Mouse (Mus musculus) kidney, embryonic 15.5 days (tissue): ENCODE data around the gene Snrpd3. TPM values are rescaled to one million over a fixed set of nuclear protein-coding genes. Genes with fewer than 3 reads are reported as not detected.
"Not testable (repeated sequence)": the region's sequence is repeated elsewhere in the genome, so short reads cannot be mapped to it uniquely, and the experiment has no call there.

Experiments used
- ATAC-seq: fragments of 200-750 bp; cut with Nextera tagmentation; replicated peaks from 2 replicates; pipeline ENCODE4 v1.8.0; 2017; ENCODE audit warnings: moderate TSS enrichment; ENCODE audit not compliant: low FRiP score
- H3K27ac ChIP-seq: fragments of 300-500 bp; sonication (generic); 2 replicates; pipeline ENCODE4 v1.5.1; 2015; ENCODE audit warnings: mild to moderate bottlenecking, inconsistent platforms
- H3K27me3 ChIP-seq: fragments of 300-500 bp; sonication (generic); 2 replicates; pipeline ENCODE4 v1.6.1; 2015; ENCODE audit warnings: inconsistent platforms
- H3K36me3 ChIP-seq: fragments of 300-500 bp; sonication (generic); 2 replicates; pipeline ENCODE4 v1.6.1; 2015; ENCODE audit warnings: inconsistent platforms
- H3K4me1 ChIP-seq: fragments of 300-500 bp; sonication (generic); 2 replicates; pipeline ENCODE4 v1.6.1; 2015; ENCODE audit warnings: inconsistent platforms
- H3K4me2 ChIP-seq: fragments of 300-500 bp; sonication (generic); 2 replicates; pipeline ENCODE4 v1.6.1; 2015; ENCODE audit warnings: moderate library complexity, mild to moderate bottlenecking, inconsistent platforms
- H3K4me3 ChIP-seq: fragments of 300-500 bp; sonication (generic); replicated peaks from 2 replicates; pipeline ENCODE4 v1.5.1; 2015; ENCODE audit warnings: mild to moderate bottlenecking, inconsistent platforms
- H3K9ac ChIP-seq: fragments of 300-500 bp; sonication (generic); 2 replicates; pipeline ENCODE4 v1.6.1; 2015; ENCODE audit warnings: mild to moderate bottlenecking, inconsistent platforms
- H3K9me3 ChIP-seq: fragments of 300-500 bp; sonication (generic); replicated peaks from 2 replicates; pipeline ENCODE4 v1.6.1; 2016; ENCODE audit warnings: inconsistent platforms
- WGBS: fragments of 180-500 bp; shearing (Covaris S2); methylation state at CpG from one replicate; pipeline ENCODE4 v1.1.7; 2015; ENCODE audit warnings: mixed read lengths; 5-methylcytosine and 5-hydroxymethylcytosine counted together
- polyA plus RNA-seq: library from polyadenylated mRNA; unstranded; fragments of >200 nt; fragmentation: Nextera tagmentation; extraction: Ambion mirVana; gene quantifications from 2 replicates; pipeline ENCODE4 v1.2.1, GENCODE M21; 2015

Snrpd3 gene
- polyA plus RNA-seq, 1 experiment from 2014 or later, result 183 TPM

GRCm38 (mm10) chr10:75560549-75560899, 43.2 kb downstream of the Snrpd3 start:
- 8% methylated on average over 6 of the region's 6 CpGs for WGBS
- H3K4me1 ChIP-seq, result peaks cover 64% of the 10 kb centered on the region
- H3K4me2 ChIP-seq, result peak overlapping the region; percentile 99
- peaks cover 40% of the 10 kb centered on the region for H3K27me3 ChIP-seq
- H3K4me3 ChIP-seq, result peak overlapping the region; percentile 64
- 0 out of 2 replicates have a peak, but pooled peaks have one; percentile 12 for ATAC-seq
- H3K27ac ChIP-seq, result no peak overlapping the region
- H3K9ac ChIP-seq, result peak overlapping the region; percentile 71
- no peaks in the 10 kb centered on the region for H3K36me3 ChIP-seq
- H3K9me3 ChIP-seq, result no peaks in the 10 kb centered on the region

GRCm38 (mm10) chr10:75561071-75561654, 43.8 kb downstream of the Snrpd3 start, which contains the start of gene Ggt1:
Gene Ggt1, plus strand, starts transcription at chr10:75561604.
- Histone ChIP-seq H3K27ac (no peak within 1 kb of the TSS), H3K9me3 (no peaks in the 10 kb centered on the region), H3K9ac (peak within 1 kb of the TSS; percentile 71; the same call in 1 of the 2 replicates), H3K36me3 (no peaks in the 10 kb centered on the region), H3K4me2 (peak within 1 kb of the TSS; percentile 99), H3K4me1 (peaks cover 63% of the 10 kb centered on the region), H3K27me3 (peaks cover 40% of the 10 kb centered on the region), H3K4me3 (peak within 1 kb of the TSS; percentile 64; the same call in 1 of the 2 replicates)
- 61% methylated on average over 10 of the region's 10 CpGs for WGBS
- ATAC-seq, result no peak

DNA sequence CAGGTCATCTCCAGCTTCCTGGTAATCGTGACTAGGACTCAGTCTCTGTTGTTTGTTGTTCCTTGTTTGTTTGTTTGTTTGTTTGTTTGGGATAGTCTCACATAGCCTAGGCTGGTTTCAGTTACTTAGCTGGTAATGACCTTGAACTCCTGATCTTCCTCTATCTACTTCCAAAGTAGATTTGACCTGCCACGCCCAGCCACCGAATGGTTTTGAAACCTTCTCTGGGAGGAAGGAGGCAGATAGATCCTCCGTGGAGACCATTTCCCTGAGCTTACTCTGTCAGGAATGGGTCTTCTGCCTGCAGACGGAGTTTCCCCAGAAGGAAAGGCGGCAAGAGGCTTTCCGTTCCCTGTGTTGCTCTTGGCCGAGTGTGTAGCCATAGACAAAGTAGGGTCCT, 45.2 kb downstream of the Snrpd3 start:
- no peaks in the 10 kb centered on the region for H3K36me3 ChIP-seq
- H3K9ac ChIP-seq, result no peak overlapping the region
- H3K27me3 ChIP-seq, result peaks cover 40% of the 10 kb centered on the region
- no peaks in the 10 kb centered on the region for H3K9me3 ChIP-seq
- H3K4me3 ChIP-seq, result no peak overlapping the region
- H3K27ac ChIP-seq, result no peak overlapping the region
- H3K4me2 ChIP-seq, result no peak overlapping the region
- 85% methylated on average over 8 of the region's 8 CpGs for WGBS
- ATAC-seq, result no peak
- H3K4me1 ChIP-seq, result peaks cover 48% of the 10 kb centered on the region

DNA sequence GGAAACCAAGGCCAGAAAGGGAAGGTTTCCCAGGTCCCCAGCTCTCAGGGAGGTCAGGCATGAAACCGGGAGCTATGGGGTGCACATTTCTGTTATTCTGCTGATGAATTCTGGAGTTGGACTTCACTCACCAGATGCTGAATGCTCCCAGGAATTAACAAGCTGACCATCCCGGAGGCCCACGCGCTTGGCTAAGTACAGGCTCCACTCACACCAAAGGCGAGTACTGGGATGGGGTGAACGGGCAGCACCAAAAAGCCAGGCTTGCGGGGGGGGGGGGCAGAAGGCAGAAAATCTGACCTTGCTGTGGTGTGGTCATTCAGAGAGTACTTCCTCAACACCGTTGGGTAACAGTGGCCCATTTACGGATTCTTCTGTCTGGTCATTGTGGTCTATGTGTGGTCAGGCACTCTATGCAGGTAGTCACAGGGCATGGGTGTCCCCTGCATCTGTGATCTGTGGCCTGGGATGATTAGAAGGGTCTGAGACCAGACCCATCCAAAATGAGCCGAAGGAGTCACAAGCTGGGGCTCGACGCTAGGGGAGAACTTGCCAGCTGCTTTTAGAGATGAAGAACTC, 47.4 kb downstream of the Snrpd3 start:
- peaks cover 42% of the 10 kb centered on the region for H3K4me1 ChIP-seq
- WGBS, result 77% methylated on average over 12 of the region's 12 CpGs
- H3K27me3 ChIP-seq, result peaks cover 31% of the 10 kb centered on the region
- peak overlapping the region; percentile 87 for H3K27ac ChIP-seq
- no peaks in the 10 kb centered on the region for H3K36me3 ChIP-seq
- no peak overlapping the region for H3K4me3 ChIP-seq
- H3K9ac ChIP-seq, result no peak overlapping the region
- 0 out of 2 replicates have a peak overlapping the region, but pooled peaks have one; percentile 0 for H3K4me2 ChIP-seq
- no peak for ATAC-seq
- no peaks in the 10 kb centered on the region for H3K9me3 ChIP-seq

- Histone ChIP-seq H3K4me3 (no peak overlapping the region), H3K4me1 (peaks cover 39% of the 10 kb centered on the region), H3K27me3 (peaks cover 24% of the 10 kb centered on the region), H3K4me2 (no peak overlapping the region), H3K36me3 (no peaks in the 10 kb centered on the region), H3K9me3 (no peaks in the 10 kb centered on the region), H3K27ac (peak overlapping the region; percentile 87), H3K9ac (no peak overlapping the region)
- peak; percentile 7; the same call in 1 of the 2 replicates for ATAC-seq
- WGBS, result 49% methylated on average over 6 of the region's 6 CpGs
These were observed 48.1 kb downstream of the Snrpd3 start for GRCm38 (mm10) chr10:75565436-75565835.

DNA sequence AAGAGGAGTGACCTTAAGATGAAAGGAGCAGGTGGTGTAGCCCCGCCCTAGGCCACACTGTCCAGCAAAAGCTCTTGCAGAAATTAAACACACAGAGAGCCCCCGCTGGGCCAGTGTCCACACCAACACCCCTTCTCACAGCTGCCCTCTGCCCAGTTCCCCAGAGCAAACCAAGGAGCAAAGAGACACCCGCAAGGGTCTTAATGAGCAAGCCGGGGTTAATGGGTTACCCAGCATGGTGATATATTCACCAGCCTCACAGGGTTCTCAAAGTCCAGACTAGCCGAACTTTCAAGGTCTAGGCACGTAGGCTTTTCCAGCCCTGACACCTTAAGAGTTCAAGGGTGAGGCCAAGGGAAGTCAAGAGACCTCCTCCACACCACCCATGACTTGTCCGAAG, 48.6 kb downstream of the Snrpd3 start:
- no peak overlapping the region for H3K9ac ChIP-seq
- peaks cover 38% of the 10 kb centered on the region for H3K4me1 ChIP-seq
- H3K27me3 ChIP-seq, result peaks cover 19% of the 10 kb centered on the region
- H3K4me2 ChIP-seq, result 0 out of 2 replicates have a peak overlapping the region, but pooled peaks have one; percentile 14
- WGBS, result 45% methylated on average over 7 of the region's 7 CpGs
- H3K9me3 ChIP-seq, result no peaks in the 10 kb centered on the region
- peak; percentile 79 for ATAC-seq
- H3K27ac ChIP-seq, result peak overlapping the region; percentile 87
- no peak overlapping the region for H3K4me3 ChIP-seq
- H3K36me3 ChIP-seq, result no peaks in the 10 kb centered on the region

DNA sequence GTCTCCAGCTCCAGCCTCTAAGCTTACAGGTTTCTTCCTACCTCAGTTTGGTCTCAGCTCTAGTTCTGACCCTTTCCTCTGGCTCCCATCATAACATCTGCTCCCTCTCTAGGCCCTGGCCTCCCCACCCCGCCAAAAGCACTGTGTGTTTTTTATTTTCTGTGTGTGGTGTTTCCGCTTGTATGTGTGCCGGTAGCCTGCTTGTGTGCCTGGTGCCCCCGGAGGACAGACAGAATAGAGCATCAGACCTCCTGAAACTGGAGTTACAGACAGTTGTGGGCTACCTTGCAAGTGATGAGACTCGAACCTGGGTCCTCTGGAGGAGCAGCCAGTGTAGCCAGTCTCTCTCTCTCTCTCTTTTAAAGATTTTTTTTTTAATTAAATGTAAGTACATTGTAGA, 49.0 kb downstream of the Snrpd3 start:
- no peak overlapping the region for H3K4me3 ChIP-seq
- ATAC-seq, result no peak
- peaks cover 40% of the 10 kb centered on the region for H3K4me1 ChIP-seq
- H3K36me3 ChIP-seq, result no peaks in the 10 kb centered on the region
- H3K9me3 ChIP-seq, result no peaks in the 10 kb centered on the region
- peaks cover 15% of the 10 kb centered on the region for H3K27me3 ChIP-seq
- H3K4me2 ChIP-seq, result peak overlapping the region; percentile 14; the same call in 1 of the 2 replicates
- 74% methylated on average over 5 of the region's 5 CpGs for WGBS
- H3K27ac ChIP-seq, result peak overlapping the region; percentile 87
- no peak overlapping the region for H3K9ac ChIP-seq

GRCm38 (mm10) chr10:75566765-75567164, 49.4 kb downstream of the Snrpd3 start:
- not testable (repeated sequence) for H3K9me3 ChIP-seq, H3K9ac ChIP-seq, H3K4me3 ChIP-seq, H3K4me2 ChIP-seq, H3K36me3 ChIP-seq, ATAC-seq
- peak overlapping the region; percentile 87 for H3K27ac ChIP-seq
- H3K27me3 ChIP-seq, result peaks cover 11% of the 10 kb centered on the region; the same call in 1 of the 2 replicates
- 84% methylated on average over 2 of the region's 2 CpGs for WGBS
- peaks cover 44% of the 10 kb centered on the region for H3K4me1 ChIP-seq

GRCm38 (mm10) chr10:75568029-75568428, 50.7 kb downstream of the Snrpd3 start:
- H3K36me3 ChIP-seq, result no peaks in the 10 kb centered on the region
- H3K4me3 ChIP-seq, result peak overlapping the region; percentile 39
- no peaks in the 10 kb centered on the region for H3K9me3 ChIP-seq
- H3K4me1 ChIP-seq, result peaks cover 57% of the 10 kb centered on the region
- no peak for ATAC-seq
- no peak overlapping the region for H3K9ac ChIP-seq
- peak overlapping the region; percentile 53 for H3K4me2 ChIP-seq
- H3K27me3 ChIP-seq, result no peaks in the 10 kb centered on the region
- peak overlapping the region; percentile 62 for H3K27ac ChIP-seq
- 30% methylated on average over 5 of the region's 5 CpGs for WGBS

DNA sequence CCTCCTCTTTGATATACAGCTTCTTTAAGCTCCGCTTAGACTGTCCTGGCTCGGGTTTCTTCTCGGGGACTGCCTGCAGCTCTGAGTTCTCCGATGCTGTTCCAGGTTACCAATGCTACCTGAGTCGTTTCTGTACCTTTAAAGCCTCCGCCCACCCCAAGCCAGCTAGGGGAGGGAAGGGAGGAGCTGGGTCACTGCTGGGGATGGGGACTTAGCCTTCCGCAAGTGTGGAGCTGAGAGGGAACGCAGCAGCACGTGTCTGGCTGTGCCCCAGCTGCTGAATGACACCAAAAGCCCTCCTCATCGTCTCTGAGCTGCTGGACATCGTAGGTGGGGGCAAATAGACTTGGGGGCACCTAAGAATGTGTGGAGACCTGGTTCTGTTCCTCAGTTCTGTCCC, 51.1 kb downstream of the Snrpd3 start:
- Histone ChIP-seq H3K27me3 (no peaks in the 10 kb centered on the region), H3K4me1 (peaks cover 61% of the 10 kb centered on the region), H3K4me3 (peak overlapping the region; percentile 39), H3K27ac (peak overlapping the region; percentile 62), H3K9me3 (no peaks in the 10 kb centered on the region), H3K36me3 (no peaks in the 10 kb centered on the region), H3K4me2 (peak overlapping the region; percentile 53), H3K9ac (no peak overlapping the region)
- 4% methylated on average over 11 of the region's 11 CpGs for WGBS
- ATAC-seq, result 0 out of 2 replicates have a peak, but pooled peaks have one; percentile 14

GRCm38 (mm10) chr10:75568851-75569250, 51.5 kb downstream of the Snrpd3 start:
- peak overlapping the region; percentile 39 for H3K4me3 ChIP-seq
- H3K36me3 ChIP-seq, result no peaks in the 10 kb centered on the region
- H3K27me3 ChIP-seq, result no peaks in the 10 kb centered on the region
- no peak overlapping the region; the same call in 1 of the 2 replicates for H3K9ac ChIP-seq
- 19% methylated on average over 4 of the region's 4 CpGs for WGBS
- H3K4me1 ChIP-seq, result peaks cover 62% of the 10 kb centered on the region
- H3K4me2 ChIP-seq, result peak overlapping the region; percentile 53
- no peaks in the 10 kb centered on the region for H3K9me3 ChIP-seq
- no peak for ATAC-seq
- peak overlapping the region; percentile 62 for H3K27ac ChIP-seq

DNA sequence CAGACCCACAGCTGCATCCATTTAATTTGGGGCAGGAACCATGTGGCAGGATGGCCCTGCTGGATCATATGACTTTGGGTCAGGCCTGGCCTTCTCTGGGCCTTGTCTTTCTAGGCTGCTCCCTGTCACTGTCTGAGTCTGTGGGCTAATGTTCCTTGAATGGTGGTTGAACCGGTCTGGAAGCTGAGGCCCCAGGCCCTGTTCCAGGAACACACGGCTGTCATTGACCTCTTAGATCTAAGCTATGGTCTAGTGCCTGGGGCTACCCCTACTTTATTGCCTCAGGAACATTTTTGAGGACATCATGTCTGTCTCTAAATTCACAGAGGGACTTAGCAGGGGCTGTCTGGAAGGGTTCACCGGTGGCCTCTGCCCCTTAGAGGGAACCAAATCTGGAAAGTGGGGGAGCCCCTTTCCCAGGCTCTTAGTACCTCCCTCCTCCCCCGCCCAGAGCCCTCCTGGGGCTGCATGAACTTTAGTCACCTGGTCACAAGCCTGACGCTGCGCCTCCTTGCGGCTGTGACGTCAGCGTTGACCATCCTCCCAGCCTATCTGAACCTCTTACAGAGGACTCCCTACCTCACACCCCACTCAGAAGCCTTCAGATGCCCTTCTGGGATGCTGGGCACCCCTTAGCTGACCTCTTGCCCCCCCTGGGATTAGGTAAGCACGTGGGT, 53.8 kb downstream of the Snrpd3 start:
- Histone ChIP-seq H3K9ac (no peak overlapping the region), H3K9me3 (no peaks in the 10 kb centered on the region), H3K4me2 (peak overlapping the region; percentile 53; the same call in 1 of the 2 replicates), H3K27me3 (no peaks in the 10 kb centered on the region), H3K4me3 (no peak overlapping the region), H3K36me3 (no peaks in the 10 kb centered on the region), H3K4me1 (peaks cover 52% of the 10 kb centered on the region), H3K27ac (peak overlapping the region; percentile 75)
- peak; percentile 10; the same call in 1 of the 2 replicates for ATAC-seq
- WGBS, result 17% methylated on average over 10 of the region's 10 CpGs
